Mouse (Mus musculus) layer of hippocampus, adult 9-10 months (tissue): ENCODE data around the gene Gm9817.

Source experiments
- DNase-seq: peaks from one replicate; pipeline ENCODE4 v3.0.0; 2022; ENCODE audit warnings: low spot score

Gene Gm9817

DNA sequence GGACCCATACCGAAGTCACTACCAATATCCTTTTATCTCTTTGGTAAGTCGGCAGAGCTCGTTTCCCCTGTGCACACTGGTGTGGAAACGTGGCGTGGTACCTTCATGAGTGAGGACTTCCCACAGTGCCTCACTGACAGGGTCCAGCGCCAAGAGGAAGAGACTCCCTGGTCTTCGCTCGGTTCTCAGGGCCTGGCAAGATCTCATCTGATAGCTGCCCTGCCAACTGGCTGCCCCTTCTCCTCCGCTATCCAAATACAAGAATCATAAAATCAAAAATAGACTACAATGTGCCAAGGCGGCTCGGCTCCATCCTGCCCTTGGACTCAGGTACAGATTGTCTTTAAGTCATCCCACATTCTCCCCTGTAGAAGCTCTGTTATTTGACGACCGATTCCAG, 11.4 kb downstream of the Gm9817 start:
- DNase-seq = no peak

DNA sequence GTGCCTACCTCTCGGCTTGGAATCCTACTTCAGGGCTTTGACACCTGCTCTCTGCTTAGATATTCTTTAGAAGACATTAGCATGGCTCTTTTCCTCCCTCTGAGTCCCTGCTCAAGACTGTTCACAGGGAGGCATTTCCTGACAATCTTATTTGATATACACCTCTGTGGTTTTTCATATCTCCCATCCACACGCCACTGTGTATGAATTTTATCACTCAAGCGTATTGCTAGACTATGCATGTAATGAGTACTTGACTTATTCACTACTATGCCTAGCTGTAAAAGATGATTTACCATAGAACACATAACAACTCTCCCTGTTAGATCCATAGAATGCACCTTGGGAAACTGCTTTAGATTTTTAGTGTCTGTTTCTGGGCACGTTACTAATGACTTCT, 14.3 kb downstream of the Gm9817 start:
- DNase-seq = no peak

DNA sequence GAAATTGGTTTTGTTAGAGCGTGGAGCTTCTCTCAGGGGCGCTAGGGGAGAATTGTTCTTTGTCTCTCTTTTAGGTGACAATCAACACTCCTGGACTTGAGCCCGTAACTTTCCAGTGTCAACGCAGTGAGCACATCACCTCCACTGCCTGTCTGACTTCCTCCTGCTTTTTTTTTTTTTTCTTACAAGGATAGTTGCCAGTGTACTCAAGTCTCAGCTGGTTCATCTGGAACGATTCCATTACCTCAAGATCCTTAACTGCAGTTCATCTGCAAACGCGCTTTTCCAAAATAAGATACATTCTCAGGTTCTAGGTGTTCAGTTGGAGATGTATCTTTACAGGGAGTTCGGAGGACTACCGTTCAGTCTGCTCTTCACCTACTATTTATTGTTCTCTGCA, 16.5 kb downstream of the Gm9817 start:
- no peak for DNase-seq

DNA sequence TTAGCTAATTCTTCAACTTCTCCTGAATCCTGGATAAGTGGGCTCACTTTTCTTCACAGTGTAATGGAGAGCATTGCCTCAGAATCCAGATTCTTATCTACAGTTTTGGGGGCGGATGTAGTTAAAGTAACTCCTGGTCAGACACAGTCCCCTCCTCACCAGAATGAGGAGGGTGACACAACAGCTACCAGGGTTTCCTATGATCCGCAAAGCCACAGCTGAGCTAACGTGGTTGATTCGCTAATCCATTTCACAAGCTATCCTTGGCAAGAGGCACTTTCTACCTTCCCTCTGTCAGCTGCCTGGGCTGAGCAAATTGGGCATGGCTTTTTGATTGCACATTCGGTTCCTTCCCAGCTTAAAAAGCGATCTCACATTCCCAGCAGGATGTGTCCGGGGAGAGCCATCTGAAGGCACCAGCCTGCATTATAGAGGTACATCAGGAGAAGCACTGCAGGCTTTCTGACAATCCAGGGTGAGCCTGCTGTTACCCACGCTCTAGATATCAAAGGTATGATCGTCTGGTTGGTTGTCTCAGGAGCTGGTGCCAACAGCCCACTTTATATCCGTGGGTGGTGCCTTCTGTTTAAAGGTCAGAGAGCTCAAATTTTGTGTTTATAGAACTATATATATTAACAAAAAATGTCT, 21.2 kb downstream of the Gm9817 start:
- no peak for DNase-seq

DNA sequence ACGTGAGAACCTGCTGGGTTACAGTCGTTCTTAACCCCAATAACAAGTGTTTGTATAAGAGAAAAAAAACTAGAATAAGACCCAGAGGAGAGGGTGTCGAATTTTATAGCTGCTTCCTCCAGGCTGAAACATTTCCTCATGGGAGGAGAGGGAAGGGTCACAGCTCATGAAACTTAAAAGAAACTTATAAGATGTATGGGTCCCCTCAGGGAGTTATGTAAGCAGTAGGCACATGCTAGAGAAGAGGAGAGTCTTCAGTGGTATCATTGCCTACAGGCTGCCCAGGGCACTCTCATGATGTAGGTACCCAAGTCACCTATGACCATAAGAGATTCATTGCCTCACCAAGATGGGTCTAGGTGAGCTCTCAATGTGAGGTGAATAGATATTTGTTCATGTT, 28.0 kb downstream of the Gm9817 start:
- DNase-seq = no peak

GRCm38 (mm10) chr13:45108851-45109390, 30.4 kb downstream of the Gm9817 start:
- DNase-seq = no peak

GRCm38 (mm10) chr13:45118375-45118774, 39.9 kb downstream of the Gm9817 start:
- DNase-seq = no peak

GRCm38 (mm10) chr13:45118822-45119221, 40.3 kb downstream of the Gm9817 start:
- no peak for DNase-seq
